In the genomic region with DNA sequence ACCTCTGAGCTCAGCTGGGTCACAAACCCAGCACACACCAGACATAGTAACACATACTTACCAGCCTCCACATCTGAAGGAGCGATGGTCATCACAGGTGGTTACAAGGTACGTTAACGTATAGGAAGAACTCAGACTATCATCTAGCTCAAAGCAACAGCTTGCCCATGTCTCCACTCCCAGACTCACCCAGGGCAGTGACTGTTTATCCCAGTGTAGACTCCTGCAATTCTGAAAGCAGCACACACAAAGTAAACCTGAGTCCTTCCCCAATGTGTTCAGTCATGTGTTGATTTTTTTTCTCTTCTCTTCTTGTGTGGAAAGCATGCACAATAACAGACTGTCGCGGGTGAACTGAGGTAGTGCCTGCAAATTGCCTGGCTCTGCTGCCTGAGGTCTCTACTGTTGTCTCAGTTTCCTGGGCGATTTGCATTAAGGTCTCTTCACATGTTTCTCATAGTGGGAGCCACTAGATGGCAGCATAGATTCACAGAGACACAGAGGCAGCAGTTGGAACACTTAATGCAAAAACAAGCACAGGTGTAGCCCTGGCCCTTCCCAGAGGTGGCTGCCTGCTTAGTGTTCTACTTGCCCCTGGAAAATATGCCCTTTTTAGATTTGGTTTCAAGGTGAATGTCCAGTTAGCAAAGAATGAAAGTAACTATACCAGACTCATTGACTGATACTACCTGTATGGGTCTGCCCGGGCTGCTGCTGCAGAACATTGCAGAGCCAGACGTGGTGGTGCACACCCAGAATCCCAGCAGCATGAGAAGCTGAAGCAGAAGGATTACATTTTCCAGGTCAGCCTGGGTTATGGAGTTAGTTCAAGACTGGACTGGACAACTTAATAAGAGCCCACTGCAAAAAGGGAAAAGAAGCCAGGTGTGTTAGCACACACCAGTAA, we compare ENCODE assay signal across 8 mouse cellular contexts. TPM values are rescaled to one million over a fixed set of nuclear protein-coding genes. Genes with fewer than 3 reads are reported as not detected.
DNase-seq lines count a peak whose midpoint lies in the region; ATAC-seq and TF ChIP-seq lines count a peak whose summit lies in the region.

No protein-coding gene starts in this region.

- DNase-seq in heart, adult 8-10 months (ENCODE audit: low spot score), result peak; percentile 56
- peak; percentile 77 to 83 for DNase-seq in cerebellum, adult 2 months
- peak; percentile 56 to 72 for DNase-seq in left cerebral cortex, postnatal 10 days (ENCODE audit: extremely low spot score in 1 of 2, low spot score in 2 of 2)
- peak; percentile 26 to 46 for DNase-seq in spleen, adult 2 months (ENCODE audit: low read depth in 1 of 2, low spot score in 2 of 2)

- intact Hi-C loops in left cerebral cortex, postnatal 10 days (cut with DNase I), result loop anchor here (2.0 to 5.0 kb wide), 2 partner anchors 288 to 453 kb away; no protein-coding TSS in a partner anchor

- TF ChIP-seq CTCF in cerebellum, adult 2 months (IDR thresholded peaks at IDR 0.05; ENCODE audit: borderline replicate concordance, insufficient read depth, low read depth, low read length), result peak; percentile 92
- peak; percentile 62; the same call in 1 of the 2 replicates for TF ChIP-seq CTCF in spleen, adult 2 months (IDR thresholded peaks at IDR 0.05; ENCODE audit: extremely low read depth, insufficient read depth, insufficient read length, insufficient replicate concordance)

- peaks cover 11% of the 10 kb centered on the region for H3K4me1 ChIP-seq in heart, embryonic 11.5 days (ENCODE audit: control insufficient read depth, insufficient read depth, low read length)
- H3K4me1 ChIP-seq in cerebellum, adult 2 months (ENCODE audit: control insufficient read depth, insufficient read depth, low read length), result 0 out of 2 replicates have a peak, but pooled peaks cover 6% of the 10 kb centered on the region
- peaks cover 16% of the 10 kb centered on the region for H3K4me1 ChIP-seq in intestine, embryonic 16.5 days (ENCODE audit: control insufficient read depth, insufficient read depth, low read length)
- H3K4me1 ChIP-seq in midbrain, embryonic 12.5 days, result no peaks in the 10 kb centered on the region
- H3K4me1 ChIP-seq in spleen, adult 2 months (ENCODE audit: control insufficient read depth, insufficient read depth, insufficient read length), result no peaks in the 10 kb centered on the region

- 39% methylated on average over 8 of the region's 8 CpGs for WGBS in heart, embryonic 11.5 days (ENCODE audit: insufficient replicate concordance)
- WGBS in cerebellum, adult 2 months, result 47% methylated on average over 8 of the region's 8 CpGs
- 41% methylated on average over 8 of the region's 8 CpGs for WGBS in intestine, embryonic 16.5 days
- 44% methylated on average over 8 of the region's 8 CpGs for WGBS in midbrain, embryonic 12.5 days
- whole genome bisulfite sequencing in spleen, adult 2 months, result 50% methylated on average over 8 of the region's 8 CpGs

- H3K36me3 ChIP-seq in heart, embryonic 11.5 days (ENCODE audit: control insufficient read depth, insufficient read depth, low read length), result no peaks in the 10 kb centered on the region
- H3K36me3 ChIP-seq in intestine, embryonic 16.5 days (ENCODE audit: control insufficient read depth, insufficient read depth, low read length), result no peaks in the 10 kb centered on the region
- no peaks in the 10 kb centered on the region for H3K36me3 ChIP-seq in midbrain, embryonic 12.5 days
- H3K36me3 ChIP-seq in spleen, adult 2 months (ENCODE audit: control insufficient read depth, insufficient read depth, low read length), result no peaks in the 10 kb centered on the region

- H3K27me3 ChIP-seq in heart, embryonic 11.5 days (ENCODE audit: control insufficient read depth, insufficient read depth, low read length), result no peaks in the 10 kb centered on the region
- no peaks in the 10 kb centered on the region for H3K27me3 ChIP-seq in cerebellum, adult 2 months (ENCODE audit: control insufficient read depth, insufficient read depth, low read length)
- H3K27me3 ChIP-seq in intestine, embryonic 16.5 days (replicated peaks; ENCODE audit: control insufficient read depth, insufficient read depth, low read length), result no peaks in the 10 kb centered on the region
- H3K27me3 ChIP-seq in midbrain, embryonic 12.5 days, result no peaks in the 10 kb centered on the region
- no peaks in the 10 kb centered on the region for H3K27me3 ChIP-seq in spleen, adult 2 months (ENCODE audit: control insufficient read depth, insufficient read depth, low read length)

- H3K4me3 ChIP-seq in heart, embryonic 11.5 days (ENCODE audit: low read depth, low read length), result no peak overlapping the region
- no peak overlapping the region for H3K4me3 ChIP-seq in cerebellum, adult 2 months (replicated peaks; ENCODE audit: insufficient read depth, low read depth, low read length)
- no peak overlapping the region for H3K4me3 ChIP-seq in intestine, embryonic 16.5 days (ENCODE audit: low read length)
- H3K4me3 ChIP-seq in midbrain, embryonic 12.5 days, result no peak overlapping the region
- no peak overlapping the region for H3K4me3 ChIP-seq in spleen, adult 2 months (ENCODE audit: extremely low read depth, insufficient read depth, insufficient read length)

- no peak overlapping the region for H3K27ac ChIP-seq in heart, embryonic 11.5 days (ENCODE audit: low read depth, low read length)
- H3K27ac ChIP-seq in cerebellum, adult 2 months (ENCODE audit: insufficient read depth, low read length), result no peak overlapping the region
- no peak overlapping the region for H3K27ac ChIP-seq in intestine, embryonic 16.5 days (ENCODE audit: low read length)
- H3K27ac ChIP-seq in midbrain, embryonic 12.5 days (replicated peaks), result no peak overlapping the region
- no peak overlapping the region for H3K27ac ChIP-seq in spleen, adult 2 months (ENCODE audit: insufficient read depth, low read length)

- no peak for TF ChIP-seq POLR2A in cerebellum, adult 2 months (IDR thresholded peaks at IDR 0.05; ENCODE audit: borderline replicate concordance, insufficient read depth, low read length)
- no peak for TF ChIP-seq POLR2A in spleen, adult 2 months (IDR thresholded peaks at IDR 0.05; ENCODE audit: low read depth, low read length)

- H3K4me2 ChIP-seq in heart, embryonic 11.5 days, result no peak overlapping the region
- H3K4me2 ChIP-seq in intestine, embryonic 16.5 days (ENCODE audit: low read depth, low read length), result no peak overlapping the region
- no peak overlapping the region for H3K4me2 ChIP-seq in midbrain, embryonic 12.5 days (replicated peaks)

- no peak for ATAC-seq in heart, embryonic 11.5 days (replicated peaks; ENCODE audit: insufficient number of reproducible peaks, low FRiP score, low TSS enrichment)
- peak; percentile 74 for ATAC-seq in frontal cortex, adult (ENCODE audit: low TSS enrichment)
- ATAC-seq in intestine, embryonic 16.5 days, result peak; percentile 38; the same call in 1 of the 2 replicates
- peak; percentile 65; the same call in 1 of the 2 replicates for ATAC-seq in midbrain, embryonic 12.5 days (ENCODE audit: low FRiP score, low read depth)

- H3K9ac ChIP-seq in heart, embryonic 11.5 days (ENCODE audit: low read depth, low read length), result no peak overlapping the region
- H3K9ac ChIP-seq in intestine, embryonic 16.5 days (ENCODE audit: low read depth, low read length), result 0 out of 2 replicates have a peak overlapping the region, but pooled peaks have one; percentile 37
- no peak overlapping the region for H3K9ac ChIP-seq in midbrain, embryonic 12.5 days (replicated peaks)

- H3K9me3 ChIP-seq in heart, embryonic 11.5 days (replicated peaks; ENCODE audit: control insufficient read depth, low read length), result no peaks in the 10 kb centered on the region
- H3K9me3 ChIP-seq in intestine, embryonic 16.5 days (ENCODE audit: control insufficient read depth, low read length), result no peaks in the 10 kb centered on the region
- H3K9me3 ChIP-seq in midbrain, embryonic 12.5 days, result 0 out of 2 replicates have a peak, but pooled peaks cover 5% of the 10 kb centered on the region

RNA-seq across cellular contexts. Expression of gene A930018P22Rik, which starts 11.8 kb away (rescaled TPM):
- total RNA-seq in heart, adult 8-10 months (2022), result 1 to 10 TPM in 1 of 4 experiments, under 1 TPM in 2, not detected in 1; 0.56 to 1.4 (median 0.68) TPM
- polyA plus RNA-seq in heart, embryonic 11.5 days (2014; fragmentation: Nextera tagmentation; extraction: Ambion mirVana), result 0.46 and 0.53 TPM in 2 replicates
- 0.18 TPM in 1 of 2 replicates, not detected in the other for polyA plus RNA-seq in cerebellum, adult 2 months (2012; rRNA removed)
- polyA plus RNA-seq in intestine, embryonic 16.5 days (2015; fragmentation: Nextera tagmentation; extraction: Ambion mirVana), result 0.16 and 0.28 TPM in 2 replicates
- not detected for total RNA-seq in left cerebral cortex, postnatal 10 days (2021)
- polyA plus RNA-seq in midbrain, embryonic 12.5 days (2016; fragmentation: Nextera tagmentation; extraction: Ambion mirVana), result not detected in 2 replicates
- not detected in 2 replicates for polyA plus RNA-seq in spleen, adult 2 months (2012; rRNA removed)

RNA-seq across cellular contexts. Expression of gene Cd59a, which starts 38.8 kb away (rescaled TPM):
- 10 to 100 TPM; 55.7 to 60.2 (median 57.9) TPM for total RNA-seq in heart, adult 8-10 months (2022)
- polyA plus RNA-seq in heart, embryonic 11.5 days (2014; fragmentation: Nextera tagmentation; extraction: Ambion mirVana), result 89.4 and 89.9 TPM in 2 replicates
- polyA plus RNA-seq in cerebellum, adult 2 months (2012; rRNA removed), result 37.0 and 42.4 TPM in 2 replicates
- 36.0 and 37.8 TPM in 2 replicates for polyA plus RNA-seq in intestine, embryonic 16.5 days (2015; fragmentation: Nextera tagmentation; extraction: Ambion mirVana)
- total RNA-seq in left cerebral cortex, postnatal 10 days (2021), result 1 to 10 TPM; 2.1 to 3.3 TPM
- polyA plus RNA-seq in midbrain, embryonic 12.5 days (2016; fragmentation: Nextera tagmentation; extraction: Ambion mirVana), result 22.5 and 25.0 TPM in 2 replicates
- polyA plus RNA-seq in spleen, adult 2 months (2012; rRNA removed), result 2.4 and 2.5 TPM in 2 replicates
